Mouse (Mus musculus) CD8-positive naive resting alpha-beta T cell, adult 2 months (primary cell): Measurements from ENCODE around the gene Opcml.

ENCODE experiments used
- DNase-seq, 2 experiments: peaks; one replicate each; pipeline ENCODE4 v3.0.0; 2022; ENCODE audit warnings: low read depth in 2 of 2, low spot score in 2 of 2

Gene Opcml

DNA sequence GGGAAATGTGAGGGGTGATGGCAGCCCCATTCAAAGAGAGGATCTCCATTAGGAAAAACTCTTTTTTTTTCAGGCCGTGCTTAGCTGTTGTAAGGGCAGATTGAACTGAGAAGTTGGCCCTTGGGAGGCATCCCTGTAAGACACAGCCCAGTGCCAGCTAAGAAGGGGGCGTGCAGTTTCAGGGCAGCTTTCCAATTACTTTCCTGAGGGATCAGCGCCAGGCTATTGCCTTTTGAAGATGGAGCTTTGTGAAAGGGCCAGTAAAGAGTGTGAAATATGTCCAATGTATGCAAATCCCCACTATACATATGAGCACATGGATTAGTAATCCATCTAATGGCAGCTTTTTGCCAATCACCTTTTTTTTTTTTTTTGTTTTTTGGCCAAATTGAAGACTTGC lies 358.9 kb downstream of the Opcml start:
- no peak for DNase-seq

DNA sequence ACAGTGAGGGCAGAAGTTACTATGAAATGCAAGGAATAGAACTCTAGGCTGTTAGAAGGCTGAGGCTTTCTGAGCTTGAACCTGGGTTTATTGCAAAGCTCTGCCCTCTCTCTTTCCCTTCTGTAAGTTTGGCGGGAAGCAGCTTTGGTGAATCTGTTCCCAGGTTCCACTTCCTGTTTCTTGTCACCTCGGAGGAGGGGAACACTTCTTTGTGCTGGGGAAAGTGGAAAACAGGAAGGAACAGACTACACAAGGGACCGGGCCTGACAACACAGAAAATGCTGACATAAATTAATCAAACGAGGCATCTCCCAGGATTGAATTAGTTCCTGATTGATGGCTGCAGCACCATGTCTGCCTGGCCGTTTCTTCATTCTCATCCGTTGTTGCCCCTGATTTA lies 363.2 kb downstream of the Opcml start:
- DNase-seq, result no peak

DNA sequence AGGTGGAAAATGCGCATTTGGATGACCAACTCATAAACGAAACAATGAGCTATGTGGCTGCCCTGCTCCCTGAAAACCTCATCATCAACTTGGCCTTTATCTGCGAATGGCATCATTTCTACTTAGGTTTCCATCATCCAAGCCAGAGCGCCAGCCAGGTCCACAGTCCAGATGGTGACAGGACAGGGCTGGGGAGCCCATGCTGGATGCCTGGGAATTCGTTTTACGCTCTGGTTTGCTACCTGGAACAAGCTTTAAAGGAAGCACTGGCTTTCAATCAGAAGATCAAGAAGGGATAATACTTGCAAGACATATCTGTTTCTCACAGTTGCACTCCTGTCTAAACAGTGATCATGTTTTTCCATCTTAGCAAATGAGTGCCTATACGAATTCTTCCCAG lies 366.5 kb downstream of the Opcml start:
- no peak for DNase-seq

DNA sequence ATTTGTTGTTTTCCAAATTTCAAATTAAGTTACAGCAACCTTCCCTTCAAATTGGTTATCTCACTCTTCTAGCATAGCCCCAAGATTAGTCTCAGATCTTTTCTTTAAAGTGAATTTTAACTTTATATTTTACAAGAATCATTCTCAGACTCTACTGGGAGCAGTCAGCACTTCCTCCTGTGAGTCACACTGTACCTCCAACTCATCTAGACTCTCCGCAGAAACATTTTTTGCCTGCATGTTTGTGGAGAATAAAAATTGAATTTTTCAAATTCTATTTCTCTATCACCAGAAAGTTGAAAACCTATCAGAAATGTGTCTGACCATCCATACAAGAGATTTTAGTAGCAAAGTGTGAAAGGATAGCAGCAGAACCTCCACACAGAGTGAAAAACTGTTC lies 370.4 kb downstream of the Opcml start:
- DNase-seq, result no peak

DNA sequence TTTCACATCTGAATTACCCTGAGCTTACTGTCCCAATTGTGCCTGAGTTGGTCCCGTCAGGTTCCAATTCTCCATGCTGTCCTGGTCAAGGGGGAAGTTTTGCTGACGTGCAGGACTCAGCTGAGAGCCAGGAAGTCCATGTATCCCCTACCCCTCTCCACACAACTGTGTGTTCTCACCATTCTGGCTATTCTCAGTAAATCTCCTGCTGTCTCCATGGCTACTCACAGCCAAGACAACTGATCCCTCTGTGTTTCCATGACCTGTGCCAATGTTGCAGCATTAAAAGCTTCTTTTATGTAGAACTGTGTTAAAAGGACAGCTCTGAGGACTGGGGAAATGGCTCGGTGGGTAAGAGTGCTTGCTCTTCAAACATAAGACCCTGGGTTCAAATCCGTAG lies 373.4 kb downstream of the Opcml start:
- no peak for DNase-seq

DNA sequence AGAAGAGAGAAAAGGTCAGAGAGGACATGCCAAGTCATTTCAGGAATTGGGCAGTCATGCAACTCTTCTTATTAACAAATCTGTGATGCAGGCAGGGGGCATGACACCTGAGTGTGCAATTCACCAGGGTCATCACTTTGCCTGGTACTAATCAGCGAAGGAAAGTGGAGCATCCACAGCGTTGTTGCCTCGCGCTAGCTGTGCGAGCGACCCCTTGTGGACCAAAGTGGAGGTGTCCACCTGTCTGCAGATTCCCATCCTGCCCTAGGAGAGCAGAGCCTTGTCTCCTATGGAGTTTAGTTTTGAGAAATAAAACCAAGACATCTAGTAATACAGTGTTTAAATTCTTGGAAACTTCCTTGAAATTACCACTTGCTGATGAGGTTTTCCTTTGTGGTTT lies 381.3 kb downstream of the Opcml start:
- DNase-seq, result no peak

DNA sequence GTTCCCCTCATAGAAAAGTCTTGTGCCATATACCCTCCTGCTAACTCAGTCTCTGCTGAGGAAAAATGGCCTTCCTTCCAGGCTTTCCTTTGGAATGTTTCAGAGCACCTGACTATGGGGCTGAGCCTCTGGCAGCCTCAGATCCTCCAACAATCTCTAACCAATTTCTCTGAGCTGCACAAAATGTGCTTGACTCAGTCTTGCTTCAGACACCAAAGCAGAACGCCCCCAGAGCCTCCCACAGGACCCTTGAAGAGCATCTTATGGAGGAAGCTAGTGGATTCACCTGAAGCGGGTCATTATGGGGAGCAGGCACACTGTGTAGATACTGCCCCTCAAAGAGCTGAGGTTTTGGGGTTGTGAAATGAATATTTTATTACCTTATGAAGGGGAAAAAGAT lies 386.5 kb downstream of the Opcml start:
- no peak for DNase-seq

DNA sequence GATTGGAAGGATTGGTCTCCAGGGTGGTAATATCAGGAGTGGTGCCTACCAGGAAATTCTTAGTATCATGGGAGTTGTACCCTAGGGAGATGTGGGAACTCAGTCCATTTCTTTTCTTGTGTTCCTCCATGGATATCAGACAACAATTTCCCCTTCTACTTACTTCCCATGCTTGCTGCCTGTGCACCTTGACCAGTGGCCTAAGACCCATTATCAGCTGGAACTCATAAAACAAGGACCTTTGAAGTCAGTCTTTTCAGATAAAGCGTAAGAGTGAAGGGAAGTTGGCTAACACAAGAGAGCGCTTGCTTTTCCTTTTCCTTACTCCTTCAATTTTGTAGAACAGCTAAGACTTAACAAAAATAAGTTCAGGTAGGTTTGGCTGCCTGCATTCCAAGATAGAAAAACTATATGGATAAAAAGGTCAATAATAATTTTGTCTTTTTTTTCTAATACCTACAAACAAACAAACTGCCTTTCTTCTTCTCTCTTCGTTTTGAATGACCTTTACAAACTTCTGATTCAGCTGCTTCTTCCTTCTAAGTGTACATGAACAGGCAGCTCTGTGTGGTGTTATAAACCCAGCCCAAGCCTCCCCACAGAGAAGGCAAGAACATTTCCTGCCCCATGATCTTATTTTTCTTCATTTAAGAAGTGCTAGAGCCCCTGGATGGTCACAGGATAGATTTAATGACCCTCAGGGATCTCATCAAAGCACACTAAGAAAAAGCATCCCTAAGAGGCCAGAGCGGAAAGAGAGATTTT lies 387.7 kb downstream of the Opcml start:
- no peak for DNase-seq

DNA sequence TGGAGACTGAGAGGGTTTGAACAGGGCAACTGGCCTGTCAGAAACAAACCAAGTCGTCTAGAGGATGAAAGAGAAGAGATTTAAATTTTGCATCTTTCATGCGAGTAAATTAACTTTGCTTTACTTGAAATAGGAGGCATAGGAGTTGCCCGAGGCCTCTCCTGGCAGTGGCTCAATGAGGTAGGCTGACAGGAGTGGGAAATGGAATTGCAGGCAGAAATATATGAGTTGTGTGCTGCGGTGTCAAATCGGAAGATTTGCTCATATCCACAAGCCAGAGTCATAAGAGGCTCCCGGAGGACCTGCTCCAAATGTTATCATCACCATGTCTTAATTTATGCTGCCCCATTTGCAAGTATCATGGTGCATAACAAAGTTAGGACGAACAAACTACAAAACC lies 391.3 kb downstream of the Opcml start:
- no peak for DNase-seq

DNA sequence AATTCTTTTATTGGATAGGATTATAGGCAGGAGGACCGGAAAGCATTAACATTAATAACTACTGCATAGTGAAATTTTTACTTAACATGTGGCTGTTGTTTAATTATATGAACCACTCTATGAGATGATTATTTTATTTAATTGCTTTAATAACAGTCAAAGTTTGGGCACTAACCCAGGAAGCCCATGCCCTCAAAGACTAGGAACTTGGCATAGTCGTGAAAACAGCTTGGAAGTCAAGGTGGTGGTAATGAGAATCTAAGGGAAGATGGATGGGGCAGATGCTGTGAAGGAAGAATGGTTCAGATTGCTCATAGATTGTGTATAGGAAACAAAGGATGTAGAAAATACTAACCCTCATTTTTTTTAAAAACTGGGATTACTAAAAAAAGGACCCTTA lies 399.7 kb downstream of the Opcml start:
- DNase-seq, result no peak

DNA sequence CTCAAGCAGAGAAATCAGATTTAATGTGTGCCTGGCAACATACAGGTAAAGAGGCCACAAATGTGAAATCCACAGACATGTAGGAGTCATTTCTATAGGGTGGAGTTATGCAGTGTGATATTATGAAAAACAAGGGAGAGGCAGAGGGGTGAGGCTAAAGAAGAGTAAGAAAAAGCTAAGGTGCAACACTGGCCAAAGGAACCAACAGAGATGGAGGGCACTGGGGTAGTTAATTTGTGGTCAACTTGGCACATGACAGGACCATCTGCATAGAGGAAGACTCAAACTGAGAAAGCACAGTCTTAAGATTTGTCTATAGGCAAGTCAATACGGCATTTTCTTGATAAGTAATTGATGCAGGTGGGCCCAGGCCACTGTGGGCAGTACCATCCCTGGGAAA lies 400.2 kb downstream of the Opcml start:
- DNase-seq, result no peak

DNA sequence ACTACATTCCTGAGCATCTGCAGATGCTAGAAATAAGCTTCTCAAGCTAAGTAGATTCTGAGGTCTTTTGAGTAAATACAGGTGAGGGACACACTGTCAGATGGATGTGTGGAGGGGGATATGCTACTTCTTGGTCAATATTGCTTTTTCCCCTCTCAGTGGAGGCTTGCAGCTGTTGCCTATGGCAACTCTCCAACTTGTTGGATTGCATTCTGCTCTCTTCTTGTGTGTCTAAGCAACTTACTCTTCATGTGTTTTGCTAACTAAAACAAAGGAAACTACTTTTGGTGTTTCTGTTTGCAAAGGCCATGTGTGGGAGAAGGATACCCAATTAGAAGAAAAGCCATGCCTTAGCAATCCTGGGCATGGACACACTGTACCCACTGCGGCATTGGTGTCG lies 406.0 kb downstream of the Opcml start:
- no peak for DNase-seq

DNA sequence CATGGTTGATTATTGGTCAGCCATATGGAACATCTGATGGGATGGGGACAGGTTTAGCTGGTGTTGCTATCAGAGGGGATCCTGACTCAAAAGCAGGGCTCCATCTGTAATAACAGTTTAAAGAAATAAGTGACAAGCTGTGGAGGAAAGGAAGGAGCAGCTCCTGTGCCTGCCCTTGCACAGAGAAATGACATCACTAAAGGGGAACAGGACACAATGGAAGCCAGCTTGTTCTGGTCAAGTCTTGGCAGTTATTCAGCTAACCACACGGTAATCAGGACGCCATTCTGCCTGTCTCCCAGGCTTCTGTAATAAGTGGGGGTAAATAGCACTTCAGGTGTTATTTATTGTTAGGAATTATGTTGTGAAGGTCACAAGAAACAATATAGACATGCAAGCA lies 406.5 kb downstream of the Opcml start:
- no peak for DNase-seq

DNA sequence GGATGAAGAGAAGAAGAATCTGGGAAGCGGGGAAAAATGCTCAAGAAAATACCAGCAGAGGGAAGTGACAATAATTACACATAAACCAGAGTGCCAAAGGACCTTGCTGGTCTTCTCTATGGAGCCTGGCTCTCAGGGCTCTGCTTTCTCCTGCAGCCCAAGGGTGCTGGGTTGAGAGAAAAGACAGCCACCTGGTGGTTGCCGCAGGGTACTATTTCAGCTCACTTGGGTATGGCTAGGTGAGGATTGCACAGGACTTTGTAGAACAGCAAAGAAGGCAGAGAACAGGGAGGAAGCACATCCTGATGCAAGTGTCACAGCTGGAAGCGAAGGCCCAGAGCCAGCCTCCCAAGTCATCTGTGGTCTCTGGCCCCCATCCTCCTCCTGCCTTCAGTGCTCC lies 407.1 kb downstream of the Opcml start:
- DNase-seq, result no peak

DNA sequence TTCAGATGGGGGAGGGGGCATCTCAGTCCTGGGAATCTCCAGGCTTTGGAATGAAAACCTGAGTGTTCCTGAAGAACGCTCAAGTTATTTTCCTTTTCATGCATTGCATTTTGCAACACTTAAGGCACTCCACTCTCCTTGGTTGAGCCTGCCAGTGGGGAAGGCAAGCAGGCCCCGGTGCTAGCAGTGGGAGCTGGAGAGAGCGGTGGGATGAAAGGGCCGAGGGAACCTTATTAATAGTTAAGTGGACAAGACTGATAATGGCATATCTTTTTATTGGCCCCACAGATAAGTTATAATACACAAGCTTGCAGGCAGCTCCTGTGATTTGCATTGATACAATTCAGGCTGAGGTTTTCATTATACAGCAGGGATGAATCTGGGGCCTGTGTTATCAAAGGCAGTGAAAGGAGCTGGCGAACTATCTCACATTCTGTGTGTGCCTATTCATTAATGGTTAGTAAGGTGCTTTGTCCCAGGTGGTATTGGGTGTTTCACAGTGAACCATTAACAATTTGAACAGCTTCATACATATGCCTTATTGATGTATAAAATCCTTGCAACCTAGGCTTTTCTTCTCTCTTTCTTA lies 407.6 kb downstream of the Opcml start:
- DNase-seq, result no peak

DNA sequence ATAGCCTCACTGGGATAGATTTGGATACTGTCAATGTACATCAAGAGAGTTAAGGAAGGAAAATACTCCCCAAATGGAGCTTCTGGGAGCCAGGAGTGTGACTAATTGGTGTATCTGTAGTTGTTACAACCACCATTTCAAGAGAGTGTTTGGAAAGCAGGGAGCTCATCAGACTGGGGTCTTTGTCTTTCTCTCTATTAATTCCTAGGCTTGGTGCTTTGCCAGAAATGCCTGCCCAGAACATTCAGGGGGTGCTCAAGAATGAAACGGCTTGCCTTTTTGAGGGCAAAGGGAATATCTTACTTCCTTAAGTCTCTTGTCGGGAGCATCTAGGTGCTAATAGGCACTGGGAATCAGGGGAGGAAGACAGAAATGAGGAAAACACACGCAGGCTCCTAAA lies 416.9 kb downstream of the Opcml start:
- DNase-seq, result no peak

DNA sequence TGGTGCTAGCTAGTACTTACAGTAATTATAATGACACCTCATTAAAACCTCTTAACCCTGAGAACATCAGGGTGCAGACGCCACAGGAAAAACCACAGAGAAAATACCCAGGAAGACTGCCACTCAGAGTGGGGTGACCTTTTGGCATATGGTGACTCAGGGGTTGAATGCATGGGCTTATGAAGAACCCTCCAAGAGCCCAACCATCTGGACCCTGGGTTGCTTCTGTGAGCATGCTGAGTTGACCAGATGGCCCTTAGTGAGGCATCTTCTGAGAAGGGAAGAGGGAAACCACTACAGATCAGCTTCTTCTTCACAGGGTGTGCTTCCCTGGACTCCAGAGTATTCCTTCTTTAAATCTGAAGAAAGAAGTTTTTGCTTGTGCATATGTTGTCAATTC lies 418.1 kb downstream of the Opcml start:
- DNase-seq, result no peak

DNA sequence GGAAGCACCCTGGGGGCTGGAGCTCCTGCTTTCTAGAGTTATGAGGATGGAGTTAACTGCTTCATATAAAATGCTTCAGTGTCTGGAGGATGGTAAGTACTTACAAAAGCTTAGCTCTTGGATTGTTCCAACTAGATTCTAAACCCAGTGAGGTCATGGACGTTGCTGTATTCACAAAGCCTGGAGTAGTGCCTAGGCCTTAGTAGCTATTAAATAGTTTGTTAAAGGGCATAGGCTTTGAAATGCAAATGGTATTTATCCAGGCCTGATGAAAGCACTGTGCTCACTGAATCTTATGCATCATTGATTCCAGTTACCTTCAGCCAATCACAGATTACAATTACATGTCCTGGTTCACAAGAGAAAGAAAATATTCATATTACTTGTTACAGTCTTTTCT lies 421.3 kb downstream of the Opcml start:
- DNase-seq, result no peak

DNA sequence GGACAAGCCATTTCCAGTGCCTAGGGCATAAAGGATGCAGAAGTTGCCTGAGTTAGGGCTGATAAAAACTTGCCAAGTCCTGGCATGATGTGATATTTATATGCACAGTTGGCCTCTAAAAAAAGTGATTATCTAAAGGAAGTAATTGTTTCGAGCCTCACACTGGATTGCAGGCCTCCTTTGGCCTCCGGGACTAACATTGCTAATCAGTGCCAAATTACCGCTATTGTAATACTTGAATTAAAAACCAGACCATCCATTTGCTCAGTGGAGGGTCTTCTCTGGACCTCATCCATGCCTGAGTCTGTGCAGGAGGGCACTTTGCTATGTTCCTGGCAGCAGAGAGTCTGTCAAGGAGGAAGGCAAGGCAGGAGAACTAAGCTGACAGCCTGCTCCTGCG lies 423.3 kb downstream of the Opcml start:
- no peak for DNase-seq

DNA sequence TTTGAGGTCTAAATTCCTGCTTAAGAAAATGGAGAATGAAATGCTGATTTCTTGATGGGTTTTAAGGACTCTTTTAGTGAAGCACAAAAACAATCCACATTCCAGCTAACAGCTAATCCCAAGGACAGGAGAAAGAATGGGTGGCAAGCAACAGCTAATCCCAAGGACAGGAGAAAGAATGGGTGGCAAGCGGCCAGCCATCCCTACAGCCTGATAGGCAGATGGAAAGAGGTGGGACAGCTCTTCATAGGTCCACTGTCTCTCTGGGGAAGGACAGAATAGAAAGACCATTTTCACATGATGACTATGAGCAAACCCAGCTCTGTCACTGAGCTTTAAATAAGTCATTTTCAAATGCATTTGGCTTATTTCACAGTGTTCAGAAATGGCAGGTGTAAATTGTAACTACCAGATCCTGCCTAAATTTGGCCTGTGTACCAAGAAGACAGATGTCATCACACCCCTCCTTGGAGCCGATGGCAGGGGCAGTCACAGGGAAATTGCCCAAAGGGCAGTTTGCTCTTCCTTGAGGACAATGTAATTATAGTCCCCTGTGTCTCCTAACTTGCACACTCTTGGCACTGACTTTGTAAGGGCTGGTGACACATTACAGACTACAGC lies 427.6 kb downstream of the Opcml start:
- DNase-seq, result no peak

DNA sequence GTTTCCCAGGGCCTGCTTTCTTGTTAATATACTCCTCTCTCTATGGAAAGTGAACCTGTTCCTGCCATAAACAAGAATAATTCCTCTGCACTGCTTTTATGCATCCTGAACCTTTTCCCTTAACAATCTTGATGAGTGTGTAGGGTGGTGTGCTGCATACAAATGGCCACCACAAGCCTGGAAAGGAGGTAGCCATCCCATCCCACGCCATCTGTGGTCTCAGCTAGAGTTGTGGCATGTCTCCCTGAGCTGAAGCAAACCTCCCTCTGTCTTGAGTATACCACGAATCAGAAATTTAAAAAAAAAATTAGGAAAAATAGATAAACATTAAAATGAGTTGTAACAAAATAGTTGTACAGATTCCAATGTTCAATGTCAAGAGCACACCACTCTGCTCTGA lies 432.2 kb downstream of the Opcml start:
- no peak for DNase-seq

DNA sequence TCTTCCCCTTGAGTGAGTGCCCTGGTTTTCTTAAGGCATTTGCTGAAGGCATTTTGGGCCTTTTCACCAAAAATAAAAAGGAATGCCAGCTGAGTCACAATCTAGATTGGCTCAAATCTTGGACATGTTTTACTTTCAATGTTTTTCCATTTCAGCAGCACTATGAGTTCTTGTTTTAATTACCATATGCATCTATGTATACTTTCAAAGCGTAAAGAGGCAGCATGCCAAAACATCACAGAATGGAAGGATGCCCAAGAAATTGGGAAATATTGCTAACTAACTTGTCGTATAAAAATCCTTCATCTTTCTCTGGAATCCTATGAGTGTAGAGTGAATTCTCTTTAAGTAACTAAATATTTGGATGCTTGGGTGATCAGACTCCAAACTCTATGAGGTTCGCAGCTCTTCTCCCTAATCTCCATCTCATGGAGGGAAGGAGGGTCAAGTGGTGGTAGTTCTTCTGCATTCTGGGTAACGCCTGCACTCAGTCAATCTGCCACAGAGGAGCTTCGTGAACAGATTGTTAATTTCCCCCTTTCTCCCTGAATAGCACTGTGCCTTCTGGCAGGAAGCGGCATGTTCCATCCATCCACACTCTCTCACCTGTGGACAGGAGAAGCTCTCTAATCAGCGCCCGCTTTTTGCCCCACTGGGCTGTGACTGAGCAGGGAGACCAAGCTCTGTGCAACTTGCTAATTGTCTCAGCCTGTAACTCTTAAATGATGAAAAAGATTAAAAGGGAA lies 435.4 kb downstream of the Opcml start:
- DNase-seq, result no peak
